ENCODE assay signal across 31 mouse cellular contexts in the genomic region with DNA sequence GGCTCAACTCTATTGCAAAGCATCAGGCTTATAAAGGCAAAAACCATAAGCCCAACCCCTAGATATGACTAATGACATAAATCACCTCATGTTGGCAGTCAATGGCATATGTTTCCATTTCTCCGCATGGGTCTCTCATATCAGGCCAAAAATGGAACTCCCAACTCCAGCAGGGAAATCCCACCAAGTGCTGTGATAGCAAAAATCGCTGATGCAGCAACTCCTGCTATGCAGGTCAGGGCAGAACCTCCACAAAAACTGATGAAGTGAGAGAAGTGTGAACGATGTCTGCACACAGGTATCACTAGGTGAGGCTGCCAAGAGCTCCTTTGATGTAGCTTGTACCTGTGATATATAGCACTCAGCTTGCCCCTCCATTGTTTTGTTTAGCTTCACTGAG.
"Had no signal": no experiment of that assay in that cellular context is flagged by ENCODE, and none has a peak within 500 bp of the region (broad histone marks: within the 10 kb centered on the region; RNA-seq: fewer than 3 reads in every experiment).

No protein-coding gene starts in this region.

- H3K27me3 ChIP-seq: limb, embryonic 12.5 days; limb, embryonic 13.5 days; limb, embryonic 15.5 days; liver, embryonic 12.5 days; liver, embryonic 13.5 days; liver, embryonic 15.5 days; lung, embryonic 15.5 days; midbrain, embryonic 12.5 days; midbrain, embryonic 13.5 days; midbrain, embryonic 15.5 days; neural tube, embryonic 12.5 days had no signal

- H3K4me2 ChIP-seq: limb, embryonic 12.5 days; limb, embryonic 13.5 days; limb, embryonic 15.5 days; liver, embryonic 11.5 days; liver, embryonic 12.5 days; liver, embryonic 13.5 days; liver, embryonic 15.5 days; lung, embryonic 14.5 days; lung, embryonic 15.5 days; midbrain, embryonic 11.5 days; midbrain, embryonic 12.5 days; midbrain, embryonic 13.5 days; midbrain, embryonic 15.5 days; neural tube, embryonic 12.5 days had no signal

- ATAC-seq: liver, embryonic 12.5 days; liver, postnatal 0 days; lung, postnatal 0 days; midbrain, embryonic 13.5 days; midbrain, embryonic 15.5 days had no signal

- H3K36me3 ChIP-seq: limb, embryonic 10.5 days; limb, embryonic 12.5 days; limb, embryonic 13.5 days; limb, embryonic 15.5 days; liver, embryonic 12.5 days; liver, embryonic 13.5 days; liver, embryonic 15.5 days; lung, embryonic 15.5 days; midbrain, embryonic 10.5 days; midbrain, embryonic 12.5 days; midbrain, embryonic 13.5 days; midbrain, embryonic 15.5 days; neural tube, embryonic 12.5 days had no signal

- H3K4me3 ChIP-seq: limb, embryonic 10.5 days; limb, embryonic 12.5 days; limb, embryonic 13.5 days; limb, embryonic 15.5 days; liver, embryonic 12.5 days; liver, embryonic 13.5 days; liver, embryonic 15.5 days; lung, embryonic 15.5 days; megakaryocyte, embryonic 14.5 days; midbrain, embryonic 10.5 days; midbrain, embryonic 12.5 days; midbrain, embryonic 13.5 days; midbrain, embryonic 15.5 days; myocyte; neural tube, embryonic 12.5 days had no signal

- H3K27ac ChIP-seq: limb, embryonic 10.5 days; limb, embryonic 12.5 days; limb, embryonic 13.5 days; limb, embryonic 15.5 days; liver, embryonic 12.5 days; liver, embryonic 13.5 days; liver, embryonic 14.5 days; liver, embryonic 15.5 days; lung, embryonic 15.5 days; macrophage; midbrain, embryonic 10.5 days; midbrain, embryonic 12.5 days; midbrain, embryonic 13.5 days; midbrain, embryonic 15.5 days; neural tube, embryonic 12.5 days had no signal

- H3K9me3 ChIP-seq: limb, embryonic 10.5 days; limb, embryonic 12.5 days; limb, embryonic 13.5 days; limb, embryonic 15.5 days; liver, embryonic 12.5 days; liver, embryonic 13.5 days; liver, embryonic 15.5 days; lung, embryonic 15.5 days; megakaryocyte, embryonic 14.5 days; midbrain, embryonic 10.5 days; midbrain, embryonic 12.5 days; midbrain, embryonic 13.5 days; midbrain, embryonic 15.5 days; neural tube, embryonic 12.5 days had no signal

- H3K4me1 ChIP-seq: limb, embryonic 10.5 days; limb, embryonic 12.5 days; limb, embryonic 13.5 days; limb, embryonic 15.5 days; liver, embryonic 12.5 days; liver, embryonic 13.5 days; liver, embryonic 15.5 days; lung, embryonic 15.5 days; midbrain, embryonic 10.5 days; midbrain, embryonic 12.5 days; midbrain, embryonic 13.5 days; midbrain, embryonic 15.5 days; neural tube, embryonic 12.5 days had no signal

- DNase-seq: left cerebral cortex, postnatal 4 days; liver; liver, embryonic 13.5 days; liver, postnatal 0 days; lung, adult 18-20 months; lung, adult 2 months; lung, embryonic 14.5 days; lung, postnatal 10 days; lung, postnatal 14 days; lung, postnatal 36 days; lung, postnatal 4 days; midbrain, embryonic 14.5 days had no signal

- H3K9ac ChIP-seq: limb, embryonic 12.5 days; limb, embryonic 13.5 days; limb, embryonic 15.5 days; liver, embryonic 12.5 days; liver, embryonic 13.5 days; liver, embryonic 14.5 days; liver, embryonic 15.5 days; liver, postnatal 0 days; lung, embryonic 14.5 days; lung, embryonic 15.5 days; midbrain, embryonic 12.5 days; midbrain, embryonic 13.5 days; midbrain, embryonic 15.5 days; neural tube, embryonic 12.5 days had no signal
